Mouse (Mus musculus): ENCODE measurements at regions not wholly inside any gene's neighbourhood (a gene's known extent, or its start where the extent isn't known, plus 50 kb on each side); places are given as distances from the start of the nearest gene placed in this dataset.

- peak; percentile 38; the same call in 1 of the 2 replicates for TF ChIP-seq CTCF (IDR thresholded peaks at IDR 0.05; ENCODE audit: low read depth)
- WGBS, result 38% methylated on average over 1 of the region's 1 CpGs
- Histone ChIP-seq H3K27ac (no peak overlapping the region), H3K4me1 (ENCODE audit: insufficient read depth, low read length) (no peaks in the 10 kb centered on the region), H3K36me3 (ENCODE audit: insufficient read depth, low read length) (no peaks in the 10 kb centered on the region), H3K4me2 (ENCODE audit: low read depth, low read length) (no peak overlapping the region), H3K9ac (replicated peaks; ENCODE audit: low read length) (no peak overlapping the region), H3K27me3 (ENCODE audit: insufficient read depth, low read length) (no peaks in the 10 kb centered on the region; the same call in 1 of the 2 replicates), H3K9me3 (ENCODE audit: low read length) (no peaks in the 10 kb centered on the region), H3K4me3 (ENCODE audit: low read length) (no peak overlapping the region)
- ATAC-seq (no peak), DNase-seq (ENCODE audit: low spot score) (peak; percentile 10)
Observed at GRCm38 (mm10) chrX:133787112-133787511, 63.7 kb upstream of the Tnmd start.

- H3K9ac ChIP-seq (replicated peaks; ENCODE audit: low read length), result no peak overlapping the region
- H3K4me3 ChIP-seq (ENCODE audit: low read length), result no peak overlapping the region
- no peaks in the 10 kb centered on the region for H3K36me3 ChIP-seq (ENCODE audit: insufficient read depth, low read length)
- no peaks in the 10 kb centered on the region for H3K27me3 ChIP-seq (ENCODE audit: insufficient read depth, low read length)
- H3K4me2 ChIP-seq (ENCODE audit: low read depth, low read length), result no peak overlapping the region
- 67% methylated on average over 1 of the region's 1 CpGs for WGBS
- H3K27ac ChIP-seq, result no peak overlapping the region
- no peaks in the 10 kb centered on the region for H3K9me3 ChIP-seq (ENCODE audit: low read length)
- DNase-seq (ENCODE audit: low spot score) (no peak), ATAC-seq (no peak)
- no peak for TF ChIP-seq CTCF (IDR thresholded peaks at IDR 0.05; ENCODE audit: low read depth)
- H3K4me1 ChIP-seq (ENCODE audit: insufficient read depth, low read length), result no peaks in the 10 kb centered on the region
Observed at GRCm38 (mm10) chrX:133754026-133754425, 65.2 kb upstream of the Pcdh19 start.

- H3K27me3 ChIP-seq (ENCODE audit: insufficient read depth, low read length), result no peaks in the 10 kb centered on the region
- no peak for DNase-seq (ENCODE audit: low spot score)
- no peak for ATAC-seq
- H3K4me1 ChIP-seq (ENCODE audit: insufficient read depth, low read length), result no peaks in the 10 kb centered on the region
- H3K9me3 ChIP-seq (ENCODE audit: low read length), result no peaks in the 10 kb centered on the region
- 76% methylated on average over 3 of the region's 3 CpGs for WGBS
- no peak overlapping the region for H3K4me3 ChIP-seq (ENCODE audit: low read length)
- H3K4me2 ChIP-seq (ENCODE audit: low read depth, low read length), result no peak overlapping the region
- no peak overlapping the region for H3K9ac ChIP-seq (replicated peaks; ENCODE audit: low read length)
- no peak overlapping the region for H3K27ac ChIP-seq
- TF ChIP-seq CTCF (IDR thresholded peaks at IDR 0.05; ENCODE audit: low read depth), result no peak
- no peaks in the 10 kb centered on the region for H3K36me3 ChIP-seq (ENCODE audit: insufficient read depth, low read length)
Observed at GRCm38 (mm10) chrX:133752232-133752631, 63.4 kb upstream of the Pcdh19 start.

GRCm38 (mm10) chrX:133743446-133743845 is 54.7 kb upstream of the Pcdh19 start:
- no peaks in the 10 kb centered on the region for H3K9me3 ChIP-seq (ENCODE audit: low read length)
- no peak for TF ChIP-seq CTCF (IDR thresholded peaks at IDR 0.05; ENCODE audit: low read depth)
- H3K4me1 ChIP-seq (ENCODE audit: insufficient read depth, low read length), result no peaks in the 10 kb centered on the region
- no peak for ATAC-seq
- no peak overlapping the region for H3K27ac ChIP-seq
- H3K27me3 ChIP-seq (ENCODE audit: insufficient read depth, low read length), result no peaks in the 10 kb centered on the region
- no peak overlapping the region for H3K9ac ChIP-seq (replicated peaks; ENCODE audit: low read length)
- no peak for DNase-seq (ENCODE audit: low spot score)
- no peak overlapping the region for H3K4me3 ChIP-seq (ENCODE audit: low read length)
- H3K36me3 ChIP-seq (ENCODE audit: insufficient read depth, low read length), result no peaks in the 10 kb centered on the region
- H3K4me2 ChIP-seq (ENCODE audit: low read depth, low read length), result no peak overlapping the region

- ATAC-seq (no peak), DNase-seq (ENCODE audit: low spot score) (no peak)
- 80% methylated on average over 6 of the region's 6 CpGs for WGBS
- Histone ChIP-seq H3K36me3 (ENCODE audit: insufficient read depth, low read length) (no peaks in the 10 kb centered on the region), H3K4me1 (ENCODE audit: insufficient read depth, low read length) (no peaks in the 10 kb centered on the region), H3K9ac (replicated peaks; ENCODE audit: low read length) (no peak overlapping the region), H3K4me3 (ENCODE audit: low read length) (no peak overlapping the region), H3K9me3 (ENCODE audit: low read length) (no peaks in the 10 kb centered on the region), H3K27me3 (ENCODE audit: insufficient read depth, low read length) (no peaks in the 10 kb centered on the region), H3K4me2 (ENCODE audit: low read depth, low read length) (no peak overlapping the region), H3K27ac (no peak overlapping the region)
- TF ChIP-seq CTCF (IDR thresholded peaks at IDR 0.05; ENCODE audit: low read depth), result no peak
Observed at GRCm38 (mm10) chrX:133738980-133739632, 50.3 kb upstream of the Pcdh19 start.
